Mouse (Mus musculus) liver, adult (tissue): Measurements from ENCODE around the gene Olfr1104.

Experiments used
- GATA4 ChIP-seq: IDR thresholded peaks from 2 replicates; pipeline ENCODE4 v1.6.1; 2014; ENCODE audit warnings: mild to moderate bottlenecking, low read length; ENCODE audit not compliant: insufficient replicate concordance

The Olfr1104 gene

GRCm38 (mm10) chr2:87026980-87027379 is at the start of gene Olfr1104:
Gene Olfr1104, minus strand, starts transcription at chr2:87027080.
- TF ChIP-seq GATA4: no peak

- no peak for TF ChIP-seq GATA4
Observed at GRCm38 (mm10) chr2:87075717-87076116, 48.8 kb upstream of the Olfr1104 start, which contains the start of gene Olfr1107. Gene Olfr1107, minus strand, starts transcription at chr2:87075817.

- TF ChIP-seq GATA4: no peak
Observed at GRCm38 (mm10) chr2:87052173-87052572, 25.3 kb upstream of the Olfr1104 start, which contains the start of gene Olfr1106. Gene Olfr1106, minus strand, starts transcription at chr2:87052273.

GRCm38 (mm10) chr2:87036431-87036830 is 9.6 kb upstream of the Olfr1104 start, which contains the start of gene Olfr1105:
Gene Olfr1105, minus strand, starts transcription at chr2:87036531.
- no peak for TF ChIP-seq GATA4

- no peak for TF ChIP-seq GATA4
Observed at GRCm38 (mm10) chr2:86998098-86998497, 28.8 kb downstream of the Olfr1104 start, which contains the start of gene Olfr1102. Gene Olfr1102, plus strand, starts transcription at chr2:86998398.

GRCm38 (mm10) chr2:86991121-86991520 is 35.8 kb downstream of the Olfr1104 start, which contains the start of gene Olfr1101:
Gene Olfr1101, minus strand, starts transcription at chr2:86991221.
- no peak for TF ChIP-seq GATA4

- TF ChIP-seq GATA4: no peak
Observed at GRCm38 (mm10) chr2:86979854-86980253, 47.0 kb downstream of the Olfr1104 start, which contains the start of gene Olfr1100. Gene Olfr1100, minus strand, starts transcription at chr2:86979954.
